Mouse (Mus musculus): ENCODE measurements around the gene Loxl1. TPM values are rescaled to one million over a fixed set of nuclear protein-coding genes. Genes with fewer than 3 reads are reported as not detected.

The Loxl1 gene
- total RNA-seq, 2 experiments from 2014 or later, result 19.9 to 28.1 TPM

DNA sequence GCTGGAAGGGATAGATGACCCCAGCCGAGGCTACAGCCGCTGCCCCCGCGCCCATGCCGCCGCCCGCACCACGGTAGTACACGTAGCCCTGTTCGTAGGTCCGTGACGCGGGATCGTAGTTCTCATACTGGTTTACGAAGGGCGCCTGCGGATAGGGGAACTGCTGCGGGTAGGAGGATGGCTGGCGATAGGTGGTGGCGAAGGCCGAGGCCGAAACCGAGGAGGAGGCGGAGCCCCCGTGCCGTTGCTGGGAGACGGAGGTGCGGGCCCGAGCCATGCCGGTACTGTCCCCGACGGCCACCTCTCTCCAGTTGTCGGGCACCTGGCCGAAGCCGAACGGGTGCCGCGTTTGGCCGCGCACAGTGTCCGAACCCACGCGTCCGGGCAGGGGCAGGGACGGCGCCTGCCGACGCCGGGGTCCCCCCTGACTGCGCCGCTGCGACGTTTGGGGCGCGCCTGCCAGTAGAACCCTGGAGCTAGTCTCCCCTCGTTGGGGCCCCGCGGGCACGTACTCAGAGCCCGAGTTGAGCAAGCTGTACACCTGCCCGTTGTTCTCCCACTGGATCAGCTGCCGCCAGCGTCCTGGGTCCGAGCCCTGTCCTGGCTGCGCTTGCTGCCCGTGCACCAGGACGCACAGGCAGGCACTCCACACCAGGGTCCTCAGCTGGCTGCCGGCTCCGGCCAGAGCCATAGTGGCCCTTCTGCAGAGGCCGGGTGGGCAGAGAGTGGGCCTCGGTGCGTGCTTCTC lies 616 bp downstream of the Loxl1 start:
- DNase-seq (ENCODE audit: low spot score in 2 of 2), result peak; percentile 39 to 46

DNA sequence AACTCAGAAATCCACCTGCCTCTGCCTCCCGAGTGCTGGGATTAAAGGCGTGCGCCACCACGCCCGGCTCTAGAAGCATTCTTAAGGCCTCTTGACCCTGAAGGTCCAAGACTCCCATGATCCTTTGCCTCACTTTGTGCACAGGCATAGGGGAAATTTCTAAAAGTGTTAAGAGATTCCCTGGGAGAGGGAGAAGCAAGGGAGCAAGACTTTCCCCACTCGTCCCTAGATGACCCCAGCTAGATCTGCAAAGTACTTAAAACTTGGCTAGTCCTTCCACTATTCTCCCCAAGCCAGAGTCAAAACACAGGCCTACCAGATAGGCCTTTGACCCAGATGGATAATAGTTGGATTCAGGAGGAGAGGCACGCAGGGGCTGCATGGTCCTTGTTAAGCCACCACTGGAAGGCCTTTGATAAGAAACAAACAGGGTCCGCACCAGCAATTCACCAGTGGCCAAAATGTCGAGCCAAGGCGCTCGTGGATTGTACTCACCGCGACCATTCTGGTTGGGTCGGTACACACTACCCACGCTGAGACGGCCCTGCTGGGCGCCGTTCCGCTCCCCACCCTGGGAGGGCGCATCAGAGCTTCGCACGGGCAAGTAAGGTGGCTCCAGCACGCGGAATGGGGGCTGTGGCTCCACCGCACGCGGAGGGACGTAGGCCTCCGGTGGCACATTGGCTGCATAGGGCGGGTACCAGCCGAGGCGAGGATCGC lies 1.6 kb downstream of the Loxl1 start:
- DNase-seq (ENCODE audit: low spot score in 2 of 2), result no peak

DNA sequence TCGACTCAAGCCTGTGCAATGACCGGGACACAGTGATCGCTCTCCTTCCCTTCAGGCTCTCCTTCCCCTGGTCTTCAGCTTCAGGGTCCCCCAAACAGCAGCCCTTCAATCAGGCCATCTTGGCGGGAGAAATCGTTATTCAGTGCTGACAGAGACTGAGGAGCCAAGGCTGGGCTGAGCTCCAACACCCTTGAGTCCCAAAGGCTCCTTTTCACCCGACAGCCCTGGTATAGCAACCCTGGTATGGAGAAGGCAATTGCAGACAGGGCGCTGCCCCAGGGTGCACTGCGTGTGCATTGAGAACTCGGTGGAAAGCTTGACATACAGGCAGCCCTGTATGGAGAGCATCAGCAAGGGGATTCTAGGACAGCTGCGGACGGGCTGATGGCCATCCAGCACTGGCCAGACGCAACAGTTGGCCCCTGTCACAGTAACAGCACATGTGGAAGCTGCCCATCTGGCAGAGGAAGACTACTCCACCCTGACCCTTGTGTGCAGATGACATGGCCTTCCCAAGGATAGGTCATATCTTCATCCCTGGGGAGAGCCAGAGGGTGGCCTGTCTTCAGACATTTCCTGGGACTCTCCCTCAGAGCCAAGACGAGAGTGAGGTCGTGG lies 2.8 kb downstream of the Loxl1 start:
- DNase-seq (ENCODE audit: low spot score in 2 of 2), result no peak

DNA sequence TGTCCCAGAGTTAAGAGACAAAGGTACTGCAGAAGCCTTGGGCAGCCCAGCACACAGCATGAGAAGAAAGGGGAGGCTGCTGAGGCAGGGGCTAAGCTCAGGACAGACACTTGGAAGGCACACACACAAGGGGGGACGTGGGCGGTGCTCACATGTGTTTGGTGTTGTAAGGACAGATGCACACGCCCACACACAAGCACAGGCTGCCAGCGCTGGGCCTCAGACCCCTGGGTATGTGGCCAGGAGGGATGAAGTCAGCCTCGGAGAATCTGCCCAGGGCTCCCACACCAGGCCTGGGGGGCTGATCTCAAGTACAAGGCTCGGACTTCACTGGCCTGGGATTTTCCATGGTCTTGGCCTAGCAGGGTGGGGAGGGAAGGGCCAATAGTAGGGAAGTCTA lies 4.6 kb downstream of the Loxl1 start:
- DNase-seq (ENCODE audit: low spot score in 2 of 2), result no peak

DNA sequence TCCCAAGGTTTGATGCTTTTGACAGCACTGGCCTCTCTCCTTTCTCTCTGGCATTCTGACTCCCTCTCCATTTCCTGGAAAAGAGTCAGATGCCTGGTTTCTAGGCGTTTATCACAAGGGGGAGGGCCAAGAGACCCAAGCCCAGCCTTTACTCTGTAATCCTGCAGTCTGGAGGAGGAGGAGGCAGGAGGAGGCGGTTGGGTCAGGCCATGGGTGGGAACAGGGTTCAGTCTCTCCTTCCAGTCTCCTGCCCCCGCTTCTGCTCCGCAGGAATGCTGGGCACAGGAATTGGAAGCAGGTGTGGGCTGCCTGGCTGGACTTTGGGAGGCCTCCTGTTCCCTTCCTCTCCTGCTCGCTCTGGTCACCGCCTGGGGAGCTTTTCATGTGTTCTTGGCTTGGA lies 7.3 kb downstream of the Loxl1 start:
- no peak for DNase-seq (ENCODE audit: low spot score in 2 of 2)

DNA sequence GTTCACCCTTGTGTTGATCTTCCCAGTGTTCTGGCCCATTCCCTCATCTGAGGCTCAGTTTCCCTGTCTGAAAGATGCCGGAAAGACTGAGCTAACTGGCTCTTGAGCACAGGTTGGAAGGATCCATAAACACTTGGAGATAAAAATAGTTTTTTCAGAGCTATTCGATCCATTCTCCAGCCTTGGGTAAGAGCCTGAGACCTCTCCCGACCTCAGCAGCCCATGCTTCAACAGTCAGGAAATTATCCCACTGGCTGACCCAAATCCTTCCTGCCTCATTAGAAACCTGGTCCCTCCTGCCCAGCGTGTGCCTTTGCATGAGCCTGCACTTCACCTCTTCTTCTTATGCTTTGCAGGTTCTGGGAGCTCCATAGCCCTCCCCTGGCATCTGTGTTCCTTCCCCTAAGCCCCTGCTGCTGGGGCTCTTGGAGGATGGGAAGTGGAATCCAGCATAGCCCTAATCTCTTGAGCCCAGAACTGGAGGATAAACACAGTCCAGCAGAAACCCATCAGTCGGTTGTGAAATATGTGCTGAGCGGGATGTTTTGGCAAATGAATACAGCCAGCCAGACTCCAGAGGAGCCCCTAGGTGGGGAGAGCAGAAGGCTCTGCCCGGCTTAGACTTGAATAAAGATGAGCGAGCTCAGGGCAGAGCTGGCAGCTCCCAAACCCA lies 9.3 kb downstream of the Loxl1 start:
- DNase-seq (ENCODE audit: low spot score in 2 of 2), result no peak

DNA sequence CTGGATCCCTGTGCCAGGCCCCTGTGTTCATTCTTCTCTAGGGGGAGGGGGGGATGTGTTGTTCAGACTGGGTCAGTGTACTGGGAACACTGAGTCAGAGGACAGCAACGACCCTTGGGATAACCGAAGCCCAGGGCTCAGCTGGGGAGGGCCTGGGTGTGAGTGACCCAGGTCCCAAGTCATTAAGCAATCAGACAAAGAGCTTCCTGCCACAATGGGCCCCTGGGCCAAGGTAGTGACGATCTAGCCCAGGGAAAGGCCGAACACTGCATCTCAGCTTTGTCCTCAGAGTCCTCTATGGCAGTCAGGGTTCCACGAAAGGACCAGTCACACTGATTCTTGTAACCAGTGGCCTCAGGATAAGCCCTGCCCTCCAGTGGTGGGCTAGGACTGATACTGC lies 9.9 kb downstream of the Loxl1 start:
- DNase-seq (ENCODE audit: low spot score in 2 of 2), result no peak

DNA sequence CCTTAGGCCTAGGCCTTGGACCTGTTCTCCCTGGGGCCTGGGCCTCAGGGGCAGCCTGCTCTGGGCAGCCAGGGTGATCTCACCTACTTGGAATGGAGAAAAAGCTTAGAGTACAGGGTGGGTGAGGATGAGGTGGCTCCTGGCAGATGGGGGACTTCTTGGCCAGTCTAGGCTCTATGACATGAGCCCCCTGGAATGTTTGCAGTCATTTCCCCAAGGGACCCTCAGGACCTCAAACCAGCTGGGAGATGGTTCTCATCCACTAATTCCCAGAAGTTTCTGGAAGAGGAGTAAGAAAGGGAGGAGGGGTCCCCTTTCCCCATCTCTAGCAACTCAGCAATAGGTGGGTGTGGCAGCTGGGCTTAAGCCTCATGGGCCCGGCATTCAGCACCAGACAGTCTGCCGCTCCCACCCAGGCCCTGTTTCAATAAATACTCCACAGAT lies 13.6 kb downstream of the Loxl1 start:
- DNase-seq (ENCODE audit: low spot score in 2 of 2), result no peak

DNA sequence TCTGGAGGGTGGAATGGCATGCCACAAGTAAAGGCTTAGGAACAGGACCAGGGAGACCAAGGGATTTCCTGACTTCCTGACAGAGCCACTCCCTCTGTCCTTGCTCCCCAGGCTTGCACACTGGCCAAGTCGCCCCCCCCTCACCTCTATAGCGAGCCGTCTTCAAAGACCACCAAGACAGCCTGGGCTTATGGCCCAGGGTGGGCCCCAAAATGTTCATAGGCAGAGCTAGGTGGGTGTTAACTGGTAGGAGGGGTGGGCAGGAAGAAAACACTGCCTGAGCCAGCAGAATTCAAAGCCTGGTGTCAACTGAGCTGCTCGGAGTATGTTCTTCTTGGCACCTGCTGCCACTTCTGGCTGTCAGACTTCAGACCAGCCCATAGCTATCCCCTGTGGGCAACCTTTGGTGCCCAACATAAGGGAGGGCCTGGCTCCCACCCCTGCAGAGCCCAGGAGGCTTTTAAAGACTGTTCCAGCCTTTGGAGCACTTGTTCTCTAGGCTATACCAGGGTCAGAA lies 15.0 kb downstream of the Loxl1 start:
- no peak for DNase-seq (ENCODE audit: low spot score in 2 of 2)

DNA sequence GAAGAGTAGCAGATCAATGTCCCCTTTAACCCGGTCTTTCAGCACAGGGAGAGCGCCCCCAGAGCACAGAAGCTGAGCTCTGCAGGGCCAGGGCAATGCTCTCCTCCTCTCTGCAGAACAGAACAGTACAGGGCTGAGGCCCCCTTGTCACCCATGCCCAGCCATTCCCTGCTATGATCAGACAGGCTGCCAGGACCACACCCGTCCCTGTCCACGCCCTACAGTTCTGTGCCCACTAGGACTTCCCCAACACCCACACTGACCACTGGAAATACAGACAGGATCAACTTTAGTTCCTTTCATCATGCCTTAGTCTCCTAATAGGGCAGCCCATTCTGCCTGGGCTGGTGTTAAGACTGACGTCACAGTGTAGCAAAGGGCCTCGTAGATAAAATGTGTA lies 15.9 kb downstream of the Loxl1 start:
- no peak for DNase-seq (ENCODE audit: low spot score in 2 of 2)

DNA sequence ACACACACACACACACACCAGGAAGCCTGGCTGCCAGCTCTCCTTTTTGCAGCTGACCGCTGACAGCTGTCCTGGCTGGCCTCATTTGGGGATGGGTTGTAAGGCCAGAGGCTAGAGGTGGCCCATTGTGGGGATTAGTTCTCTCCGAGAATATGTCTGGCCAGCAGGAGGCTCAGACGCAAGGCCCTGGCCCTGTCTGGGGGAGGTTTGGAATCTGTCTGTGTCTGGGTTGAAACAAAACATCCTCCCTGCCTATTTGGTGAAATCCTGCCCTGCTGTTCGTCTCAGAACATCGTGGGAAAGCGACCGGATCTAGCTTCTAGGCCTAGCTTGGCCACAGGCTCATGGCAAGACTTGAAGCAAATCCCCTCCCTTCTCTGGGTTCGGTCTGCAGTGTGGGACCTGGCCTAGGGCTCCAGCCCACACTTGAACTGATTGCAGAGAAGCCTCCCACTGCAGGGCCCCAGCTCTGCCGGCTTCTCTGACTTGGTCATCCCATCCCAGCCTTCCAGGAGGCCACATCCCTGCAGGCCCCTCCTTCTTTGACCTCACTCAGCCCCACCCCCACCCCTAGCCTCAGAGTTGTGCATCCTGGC lies 17.1 kb downstream of the Loxl1 start:
- DNase-seq (ENCODE audit: low spot score in 2 of 2), result no peak

DNA sequence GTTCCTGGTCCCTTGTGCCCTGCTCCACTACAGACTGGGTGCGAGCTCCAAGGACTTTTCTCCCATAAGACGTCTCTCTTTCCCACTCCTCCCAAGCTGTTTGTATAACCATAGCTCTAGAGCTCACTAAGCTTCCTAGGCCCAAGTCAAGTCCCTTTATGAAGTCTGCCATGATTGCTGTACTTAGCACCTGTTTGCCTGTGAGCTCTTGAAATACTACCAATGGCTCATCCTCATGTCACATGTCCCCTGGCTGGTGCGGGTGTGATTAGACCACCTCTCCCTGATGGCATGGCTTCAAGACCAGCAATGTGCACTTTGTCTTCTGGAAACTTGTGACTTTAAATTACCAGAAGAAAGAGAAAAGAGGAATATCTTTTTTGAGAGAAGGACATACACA lies 17.6 kb downstream of the Loxl1 start:
- DNase-seq (ENCODE audit: low spot score in 2 of 2), result no peak

DNA sequence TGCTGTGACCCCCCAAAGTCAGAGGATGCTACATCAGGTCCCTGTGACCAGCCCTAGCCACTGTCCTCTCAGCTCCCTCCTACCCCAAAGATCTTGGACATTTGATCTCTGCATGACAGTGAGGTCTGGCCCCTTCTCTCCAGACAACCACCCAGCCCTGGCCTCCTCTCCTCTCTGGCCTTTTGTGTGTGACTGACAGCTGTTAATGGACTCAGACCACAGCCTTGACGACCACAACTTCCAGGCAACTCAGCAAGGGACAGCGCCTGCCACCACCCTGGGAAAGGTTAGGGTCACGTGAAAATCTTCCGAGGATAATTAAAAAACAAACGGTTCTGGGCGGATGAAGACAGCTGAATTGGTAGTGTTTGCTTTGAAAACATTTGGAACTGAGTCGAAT lies 18.5 kb downstream of the Loxl1 start:
- DNase-seq (ENCODE audit: low spot score in 2 of 2), result no peak

DNA sequence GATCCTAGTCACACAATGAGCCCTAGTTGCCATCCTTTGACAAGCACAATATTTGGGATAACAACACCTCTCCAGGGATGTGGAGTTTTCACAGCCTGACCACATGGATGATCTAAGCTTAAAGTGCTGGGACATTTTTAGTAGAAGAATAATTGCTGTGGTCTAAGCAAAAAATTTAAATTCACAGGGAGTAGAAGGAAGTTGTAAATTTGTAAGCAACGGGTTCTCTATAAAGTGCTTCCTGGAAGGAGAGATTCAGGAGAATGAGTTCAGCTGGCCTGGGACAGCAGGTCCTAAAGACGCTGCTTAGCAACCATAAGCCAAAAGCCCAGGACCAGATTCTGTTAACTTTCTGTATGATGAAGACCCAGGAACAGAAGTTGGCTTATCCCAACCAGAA lies 23.1 kb downstream of the Loxl1 start:
- DNase-seq (ENCODE audit: low spot score in 2 of 2), result no peak

DNA sequence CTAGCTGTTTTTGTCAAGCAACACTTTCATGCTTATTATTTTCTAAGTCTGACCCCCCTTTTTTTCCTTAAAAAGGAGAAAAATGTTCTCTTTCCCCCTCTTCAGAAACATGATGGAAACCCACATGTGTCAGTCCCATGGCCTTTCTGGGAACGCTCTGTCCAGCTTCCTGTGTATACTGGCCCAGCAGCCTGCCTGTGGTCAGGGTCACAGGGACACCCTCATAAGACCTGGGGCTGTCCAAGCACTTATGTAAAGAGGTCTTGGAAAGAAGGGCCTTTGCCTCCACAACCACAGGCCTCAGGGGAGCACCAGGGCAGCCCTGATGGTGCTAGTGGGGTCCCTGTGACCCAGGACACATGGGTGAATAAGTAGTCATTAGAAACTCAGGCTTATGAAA lies 23.9 kb downstream of the Loxl1 start:
- no peak for DNase-seq (ENCODE audit: low spot score in 2 of 2)

DNA sequence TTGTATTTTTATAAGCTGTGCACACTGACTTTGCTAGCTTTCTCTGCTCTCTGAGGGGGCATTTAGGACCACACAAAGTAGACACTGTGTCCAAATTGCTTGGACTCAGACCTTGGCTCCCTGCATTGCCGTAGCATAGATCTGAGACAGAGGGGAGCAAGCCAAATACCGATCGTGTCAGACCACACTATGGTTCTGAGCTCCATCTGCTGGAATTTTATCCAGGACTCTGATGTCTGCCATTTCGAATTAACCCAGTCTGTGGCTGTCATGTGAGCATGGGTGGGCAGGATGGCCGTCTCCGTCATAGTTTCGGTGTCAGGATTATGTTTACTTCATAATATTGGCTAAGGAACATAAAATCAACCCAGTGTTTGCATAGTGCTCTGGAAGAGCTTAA lies 29.6 kb downstream of the Loxl1 start:
- no peak for DNase-seq (ENCODE audit: low spot score in 2 of 2)

DNA sequence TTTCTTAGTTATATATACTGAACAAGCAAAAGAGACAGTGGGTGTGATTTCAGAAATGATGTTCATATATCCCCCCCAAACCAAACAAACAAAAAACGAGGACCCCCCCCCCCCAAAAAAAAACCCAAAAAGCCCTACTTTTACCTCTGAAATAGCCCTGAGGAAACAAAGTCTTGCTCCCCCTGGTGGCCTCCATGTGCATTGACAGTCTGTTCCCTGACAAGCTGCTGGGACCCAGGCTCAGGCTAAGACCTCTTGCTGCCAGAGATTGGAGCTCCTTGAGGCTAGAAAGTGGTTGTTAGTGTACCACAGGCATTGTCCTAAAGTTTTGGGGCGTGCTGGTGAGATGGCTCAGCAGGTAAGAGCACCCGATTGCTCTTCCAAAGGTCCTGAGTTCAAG lies 31.4 kb downstream of the Loxl1 start:
- peak; percentile 41 to 43 for DNase-seq (ENCODE audit: low spot score in 2 of 2)

DNA sequence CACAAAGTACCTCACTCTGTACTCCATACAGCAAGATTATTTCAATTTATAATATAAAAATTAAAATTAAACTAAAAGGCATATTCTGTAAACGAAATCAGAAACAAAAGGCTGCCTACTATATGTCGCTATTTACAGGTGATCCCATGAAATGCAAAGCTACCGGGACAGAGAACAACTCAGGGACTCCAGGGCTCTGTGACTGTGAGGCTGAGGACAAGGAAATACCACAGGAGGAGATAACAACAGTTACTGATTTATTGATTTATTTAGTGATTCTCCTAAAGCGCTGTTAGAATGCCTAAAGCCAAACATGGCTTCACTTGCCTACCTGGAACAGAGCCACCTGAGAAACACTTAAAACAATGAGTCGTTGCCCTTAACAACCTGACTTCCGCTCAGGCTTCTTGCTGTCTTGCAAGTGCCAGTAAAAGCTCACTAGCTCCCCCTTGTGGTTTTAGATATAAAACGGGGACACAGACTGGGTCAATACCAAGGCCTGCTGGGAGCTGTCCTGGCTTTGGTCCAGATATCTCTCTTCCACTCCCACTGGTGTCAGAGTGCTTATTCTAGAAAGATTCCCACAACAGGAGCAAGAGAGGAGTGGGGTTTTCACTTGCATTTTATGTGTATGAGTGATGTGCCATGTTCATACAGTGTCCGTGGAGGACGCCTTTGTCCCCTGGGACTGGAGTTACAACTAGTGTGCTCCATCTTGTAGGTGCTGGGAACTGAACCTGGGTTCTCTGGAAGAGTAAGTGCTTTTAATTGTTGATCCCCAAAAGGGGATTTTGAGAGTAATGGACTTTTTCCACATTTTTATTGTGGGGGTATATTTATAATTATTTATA lies 32.5 kb downstream of the Loxl1 start:
- peak; percentile 41 to 47 for DNase-seq (ENCODE audit: low spot score in 2 of 2)

DNA sequence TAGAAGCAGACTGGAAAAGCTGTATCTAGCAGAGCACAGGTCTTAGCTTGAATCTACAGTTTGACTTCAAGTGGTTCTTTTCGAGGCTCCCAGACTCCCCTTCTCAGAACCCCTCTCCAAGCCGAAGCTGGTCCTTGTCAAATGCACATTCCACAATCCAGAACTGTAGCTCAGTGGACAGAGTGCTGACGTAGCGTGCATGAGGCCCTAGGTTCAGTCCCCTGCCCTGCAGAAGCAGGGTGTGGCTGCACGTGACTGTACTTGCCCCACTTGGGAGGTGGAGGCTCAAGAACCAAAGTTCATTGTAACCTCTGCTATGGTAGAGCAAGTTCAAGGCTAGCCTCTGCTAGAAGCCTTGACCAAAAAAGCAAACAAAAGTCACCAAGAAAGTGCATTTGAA lies 33.2 kb downstream of the Loxl1 start:
- DNase-seq (ENCODE audit: low spot score in 2 of 2), result no peak
